Mouse (Mus musculus): Measurements from ENCODE around the gene Entpd1.

Gene Entpd1

DNA sequence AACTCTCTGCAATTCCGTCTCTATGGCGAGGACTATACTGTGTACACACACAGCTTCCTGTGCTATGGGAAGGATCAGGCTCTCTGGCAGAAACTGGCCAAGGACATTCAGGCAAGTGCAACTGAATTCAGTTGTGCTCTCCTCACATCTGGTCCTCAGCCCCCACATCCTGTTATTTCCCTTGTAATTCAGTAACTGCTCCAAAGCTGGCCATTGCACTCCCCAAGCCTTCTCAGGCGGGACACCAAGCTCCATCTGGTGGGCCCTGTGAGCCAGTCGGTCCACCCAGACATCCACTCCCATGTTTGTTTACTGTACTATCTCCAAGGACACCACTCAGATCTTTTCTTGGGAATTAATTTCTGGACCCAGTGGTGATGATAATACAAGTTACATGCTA, 114.0 kb downstream of the Entpd1 start:
- WGBS = 87% methylated on average over 4 of the region's 4 CpGs

DNA sequence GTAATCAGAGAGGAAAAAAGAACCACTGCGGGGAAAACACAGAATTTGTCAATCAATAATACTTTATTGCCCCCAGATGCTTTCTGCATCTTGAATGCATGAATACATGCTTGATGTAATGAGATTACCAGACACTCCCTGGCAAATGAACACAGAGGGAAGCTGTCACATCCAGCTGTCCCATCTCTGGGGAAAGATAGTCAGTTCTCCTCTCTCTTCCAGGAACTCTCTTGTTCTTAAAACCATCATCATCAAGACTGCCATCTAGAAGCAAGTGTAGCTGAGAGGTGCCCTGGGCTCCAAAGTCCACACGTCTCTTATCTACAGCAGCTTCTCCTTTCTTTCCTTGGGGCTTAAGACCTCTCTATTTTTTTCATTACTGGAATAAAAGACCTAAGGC, 114.4 kb downstream of the Entpd1 start:
- 81% methylated on average over 2 of the region's 2 CpGs for WGBS

DNA sequence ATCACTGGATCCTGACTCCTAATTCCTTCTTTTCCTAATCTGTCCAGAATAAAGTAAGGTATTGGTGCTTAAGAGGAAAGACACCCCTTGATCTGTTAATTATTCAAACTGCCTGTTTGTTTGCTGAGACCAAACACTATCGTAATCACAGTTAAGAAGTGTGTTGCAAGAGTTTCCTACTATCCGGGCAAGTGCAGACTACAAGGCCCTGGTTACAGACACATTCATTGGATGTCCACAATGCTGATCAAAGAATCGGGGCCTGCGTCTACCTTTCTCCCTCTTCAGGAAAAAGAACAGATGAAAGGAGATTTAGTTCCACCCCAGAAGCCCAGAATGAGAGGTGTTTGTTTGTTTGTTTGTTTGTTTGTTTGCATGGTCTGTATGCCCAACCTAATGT, 116.0 kb downstream of the Entpd1 start:
- WGBS = 96% methylated on average over 4 of the region's 4 CpGs

DNA sequence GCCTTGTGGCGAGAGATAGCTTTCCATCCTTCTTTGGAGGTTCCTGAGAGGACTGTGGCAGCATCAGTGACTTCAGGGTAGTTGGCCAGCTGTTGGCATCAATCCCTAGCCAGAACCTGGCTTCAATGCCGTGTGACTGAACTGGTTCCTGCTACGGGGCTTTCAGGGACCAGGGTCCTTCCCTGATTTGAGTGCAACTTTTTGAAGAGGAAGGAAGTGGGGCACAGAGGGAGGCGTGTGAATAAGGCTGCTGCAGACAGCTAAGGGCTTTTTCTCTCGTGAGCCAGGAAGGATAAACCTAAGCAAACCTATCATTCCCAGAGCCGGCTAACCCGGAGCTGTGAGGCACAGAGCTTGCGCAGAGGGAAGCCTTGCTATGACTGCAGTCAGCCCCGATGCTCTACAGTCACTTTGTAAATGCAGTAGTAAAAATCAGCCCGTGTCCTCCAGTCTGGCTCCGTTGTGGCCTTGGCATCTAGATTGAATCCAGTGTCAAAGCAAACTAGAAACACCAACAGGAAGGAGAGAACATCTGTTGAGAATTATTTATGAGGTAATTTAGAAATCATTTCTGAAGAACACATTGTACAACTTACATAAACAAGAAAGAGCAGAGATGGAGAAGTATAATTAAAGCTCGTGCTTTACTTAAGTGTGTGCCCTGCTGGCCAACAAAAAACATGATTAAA, 116.7 kb downstream of the Entpd1 start:
- WGBS = 64% methylated on average over 12 of the region's 12 CpGs

DNA sequence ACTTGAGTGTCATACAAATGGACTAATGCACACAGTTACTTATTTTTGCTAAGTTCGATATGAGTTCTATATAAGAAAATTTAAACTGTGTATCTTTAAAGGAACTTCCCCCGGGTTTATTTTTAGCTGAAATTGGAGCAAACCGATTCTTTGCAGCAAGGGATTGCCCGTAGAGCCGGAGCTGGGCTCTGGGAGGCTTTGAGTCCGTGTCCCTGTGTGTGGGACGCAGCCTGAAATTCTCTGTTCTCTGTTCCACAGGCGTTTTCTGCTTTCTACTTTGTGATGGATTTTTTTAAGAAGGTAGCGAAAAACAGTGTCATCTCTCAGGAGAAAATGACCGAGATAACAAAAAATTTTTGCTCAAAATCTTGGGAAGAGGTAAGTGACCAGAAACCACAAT, 121.2 kb downstream of the Entpd1 start:
- 38% methylated on average over 10 of the region's 10 CpGs for WGBS

DNA sequence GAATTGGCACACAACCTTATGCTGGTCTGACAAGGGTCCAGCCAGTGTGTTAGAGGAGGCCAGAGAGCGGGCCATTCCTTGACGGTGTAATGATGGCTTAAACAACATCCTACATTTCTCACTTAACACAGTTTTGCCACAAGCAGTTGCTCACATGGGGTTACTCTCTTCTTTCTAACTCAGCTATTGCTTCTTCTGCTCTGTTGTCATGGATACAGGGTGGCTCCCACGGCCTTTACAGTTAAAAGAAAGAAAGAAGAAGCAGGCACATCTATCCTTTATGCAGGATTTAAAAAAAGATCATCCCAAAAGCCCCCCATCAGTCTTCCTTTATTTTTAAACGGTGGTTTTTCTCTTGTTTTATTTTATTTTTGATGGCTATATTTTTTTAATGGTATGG, 121.7 kb downstream of the Entpd1 start:
- 40% methylated on average over 4 of the region's 4 CpGs for WGBS

DNA sequence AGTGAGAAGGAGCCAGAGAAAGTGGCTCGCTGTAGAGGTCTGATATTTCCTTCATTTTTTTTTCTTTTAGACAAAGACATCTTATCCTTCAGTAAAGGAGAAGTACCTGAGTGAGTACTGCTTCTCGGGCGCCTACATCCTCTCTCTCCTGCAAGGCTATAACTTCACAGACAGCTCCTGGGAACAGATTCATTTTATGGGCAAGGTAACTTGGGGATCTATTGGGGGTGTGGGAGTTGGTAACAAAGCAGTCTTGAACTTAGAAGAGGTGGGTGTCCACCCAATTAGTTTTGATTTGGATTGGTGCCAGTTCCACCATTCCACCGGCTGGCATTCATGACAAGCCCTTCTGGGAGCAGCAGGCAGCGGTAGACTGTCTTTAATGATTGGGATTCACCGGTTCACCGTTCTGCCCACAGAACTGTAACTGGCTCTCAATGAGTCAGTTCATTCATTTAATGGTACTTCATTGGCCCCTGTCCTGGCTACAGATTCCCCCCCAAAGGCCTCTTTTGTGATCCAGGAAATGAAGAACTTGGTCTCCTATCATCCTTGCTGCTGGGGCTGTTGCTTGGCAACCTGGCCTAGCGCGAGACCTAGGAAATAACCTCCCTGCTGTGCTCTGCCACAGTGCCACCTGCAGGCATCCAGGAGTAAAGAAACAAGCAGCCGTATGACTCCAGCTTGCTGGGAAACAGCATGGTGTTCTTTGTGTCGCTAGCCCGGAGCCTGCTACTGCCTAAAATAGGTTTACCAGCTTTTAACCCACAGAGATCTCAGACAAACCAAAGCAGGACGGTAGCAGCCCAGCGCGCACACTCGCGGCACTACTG, 124.7 kb downstream of the Entpd1 start:
- 17% methylated on average over 17 of the region's 17 CpGs for WGBS

DNA sequence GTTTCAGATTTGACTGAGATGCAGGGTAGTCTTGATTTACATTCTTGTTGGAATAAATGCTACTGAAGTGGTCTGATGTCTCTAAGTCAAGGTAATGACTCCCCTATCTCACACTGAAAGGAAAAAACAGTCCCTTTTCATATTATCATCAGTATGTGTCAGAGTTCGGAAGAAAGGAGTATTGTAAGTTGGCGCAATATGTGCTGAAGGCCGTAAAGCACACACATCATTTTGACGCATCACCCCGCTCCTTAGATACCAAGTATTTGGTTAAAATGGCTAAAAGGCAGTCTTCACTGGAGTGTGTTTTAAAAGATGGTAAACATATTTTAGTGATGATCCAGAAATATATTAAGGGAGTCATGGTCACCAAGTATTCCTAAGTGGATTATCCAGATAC, 125.4 kb downstream of the Entpd1 start:
- 74% methylated on average over 5 of the region's 5 CpGs for WGBS

DNA sequence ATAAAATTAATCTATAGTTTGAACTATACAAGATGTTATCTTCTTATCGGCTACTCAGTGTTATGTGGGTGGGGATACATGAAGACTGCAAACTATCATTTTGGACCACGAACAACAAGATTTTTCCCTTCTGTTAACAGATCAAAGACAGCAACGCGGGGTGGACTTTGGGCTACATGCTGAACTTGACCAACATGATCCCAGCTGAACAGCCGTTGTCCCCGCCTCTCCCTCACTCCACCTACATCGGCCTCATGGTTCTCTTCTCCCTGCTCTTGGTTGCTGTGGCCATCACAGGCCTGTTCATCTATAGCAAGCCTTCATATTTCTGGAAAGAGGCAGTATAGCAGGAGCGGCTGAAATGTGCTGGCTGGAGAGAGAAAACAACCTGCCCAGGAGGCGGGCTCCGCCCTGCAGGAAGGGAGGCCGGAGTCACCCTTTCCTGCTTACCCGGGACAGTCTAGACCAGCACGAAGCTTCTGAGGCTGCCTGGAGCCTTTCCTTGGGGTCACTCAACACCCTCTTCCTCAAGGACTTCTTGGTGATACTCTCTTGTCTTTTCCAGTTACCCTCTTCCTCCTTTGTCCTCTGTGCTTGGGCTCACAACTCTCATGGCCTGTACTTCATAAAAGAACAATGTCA, 126.6 kb downstream of the Entpd1 start:
- 73% methylated on average over 13 of the region's 13 CpGs for WGBS

DNA sequence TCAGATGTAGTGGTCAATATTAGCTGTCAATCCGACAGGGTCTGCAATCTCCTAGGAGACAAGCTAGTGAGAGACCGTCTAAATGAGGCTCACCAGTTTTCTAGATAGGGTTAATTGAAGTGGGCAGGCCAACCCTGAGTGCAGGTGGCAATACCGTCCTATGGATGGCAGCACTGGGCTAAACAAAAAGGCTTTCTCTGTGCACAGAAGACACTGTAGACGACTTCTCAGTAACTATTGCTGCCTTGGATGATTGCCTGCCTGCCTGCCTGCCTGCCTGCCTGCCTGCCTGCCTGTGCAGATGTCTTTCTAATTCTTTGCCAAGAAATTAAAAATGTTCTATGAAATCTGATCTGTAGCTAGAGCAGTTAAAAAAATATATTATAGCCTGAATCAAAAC, 134.4 kb downstream of the Entpd1 start:
- WGBS = 35% methylated on average over 4 of the region's 4 CpGs

DNA sequence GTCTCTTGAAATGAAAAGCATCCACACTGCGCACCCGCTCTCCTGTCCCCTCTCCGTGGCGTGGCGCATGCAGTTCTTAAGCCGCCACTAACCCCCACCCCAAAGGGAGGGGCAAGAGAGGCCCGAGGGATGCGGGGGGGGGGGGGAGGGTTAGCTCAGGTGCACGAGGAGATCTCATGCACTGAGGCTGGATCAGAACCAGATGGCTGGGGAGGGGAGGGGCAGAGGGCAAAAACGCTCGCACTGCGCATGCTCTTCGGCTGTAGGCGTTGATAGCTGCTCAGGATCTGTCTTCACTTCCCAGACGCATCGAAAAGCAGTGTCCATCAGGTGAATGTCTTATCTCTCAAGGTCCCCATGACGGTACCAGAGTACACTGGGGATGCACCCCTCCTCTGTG, 136.4 kb downstream of the Entpd1 start, which contains the start of gene Cc2d2b:
Cc2d2b (plus strand) TSS at position 195 of the 400 bp plus-strand sequence.
- WGBS = 76% methylated on average over 17 of the region's 17 CpGs

DNA sequence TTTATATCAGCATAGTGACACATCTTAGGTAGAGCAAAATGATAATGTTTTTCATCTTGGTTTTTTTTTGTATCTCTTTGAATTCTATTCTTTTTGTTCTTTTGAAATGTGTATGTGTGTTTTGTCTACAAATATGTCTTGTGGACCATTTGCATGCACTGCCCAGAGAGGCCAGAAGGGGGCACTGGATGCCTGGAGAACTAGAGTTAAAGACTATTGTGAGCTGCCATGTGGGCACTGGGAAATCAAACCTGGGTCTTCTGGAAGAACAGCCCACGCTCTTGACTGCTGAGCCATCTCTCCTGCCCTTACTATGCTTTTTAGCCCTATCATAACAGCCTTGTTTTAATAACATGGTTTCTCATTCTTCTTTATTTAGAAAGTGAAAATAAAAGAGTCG, 142.1 kb downstream of the Entpd1 start:
- 71% methylated on average over 2 of the region's 2 CpGs for WGBS

DNA sequence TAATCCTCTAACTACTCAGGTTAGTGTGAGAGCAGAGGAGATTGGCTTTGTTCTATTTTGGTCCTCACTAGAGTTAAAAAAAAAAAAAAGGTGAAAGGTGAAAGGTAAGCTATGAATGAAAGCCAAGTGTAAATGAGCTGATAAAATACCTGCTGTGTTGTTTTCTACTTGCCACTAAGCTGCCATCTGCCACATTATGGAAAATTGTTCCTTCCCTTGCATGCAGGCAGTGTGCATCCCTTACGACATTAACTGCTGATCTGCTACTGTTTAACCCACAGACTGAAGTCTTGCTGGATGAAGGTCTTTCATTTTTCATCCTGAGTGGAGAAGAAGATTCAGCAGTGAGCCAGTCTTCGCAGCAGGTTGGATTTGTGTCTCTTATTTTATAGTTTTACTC, 147.9 kb downstream of the Entpd1 start:
- 59% methylated on average over 2 of the region's 2 CpGs for WGBS

DNA sequence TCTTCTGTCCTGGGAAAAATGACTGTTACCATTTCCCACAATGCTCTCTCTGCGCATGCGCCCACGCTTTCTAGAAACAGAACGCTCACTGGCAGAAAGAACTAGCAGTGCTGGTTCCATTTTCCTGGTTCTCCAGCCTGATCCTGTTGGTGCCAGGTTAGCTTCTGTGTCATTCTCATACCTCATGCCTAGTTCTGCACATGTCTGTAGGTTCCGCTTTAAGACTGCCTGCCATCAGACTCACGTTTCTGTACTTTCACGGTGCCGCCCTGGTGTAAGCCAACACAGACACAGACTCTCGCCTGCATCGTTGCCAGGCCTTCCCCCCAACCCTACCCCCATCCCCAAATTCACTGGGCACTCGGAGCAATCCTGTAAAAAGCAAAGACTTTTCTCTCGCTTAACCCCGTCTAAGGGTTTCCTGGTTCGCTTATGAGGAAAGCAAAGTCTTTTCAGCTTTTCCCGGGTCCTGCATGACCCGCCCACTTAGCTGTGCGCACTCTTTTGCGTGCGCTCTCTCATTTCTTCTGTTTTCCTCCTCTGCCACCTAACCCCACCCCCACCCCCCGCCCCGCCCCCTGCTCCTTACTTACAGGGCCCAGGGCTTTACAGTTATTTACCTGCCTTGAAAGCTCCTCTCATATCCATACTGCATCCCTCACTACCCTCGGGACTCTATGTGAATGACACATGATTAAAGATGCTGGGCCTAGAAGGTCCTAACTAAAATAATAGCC, 150.0 kb downstream of the Entpd1 start:
- 24% methylated on average over 22 of the region's 22 CpGs for WGBS

DNA sequence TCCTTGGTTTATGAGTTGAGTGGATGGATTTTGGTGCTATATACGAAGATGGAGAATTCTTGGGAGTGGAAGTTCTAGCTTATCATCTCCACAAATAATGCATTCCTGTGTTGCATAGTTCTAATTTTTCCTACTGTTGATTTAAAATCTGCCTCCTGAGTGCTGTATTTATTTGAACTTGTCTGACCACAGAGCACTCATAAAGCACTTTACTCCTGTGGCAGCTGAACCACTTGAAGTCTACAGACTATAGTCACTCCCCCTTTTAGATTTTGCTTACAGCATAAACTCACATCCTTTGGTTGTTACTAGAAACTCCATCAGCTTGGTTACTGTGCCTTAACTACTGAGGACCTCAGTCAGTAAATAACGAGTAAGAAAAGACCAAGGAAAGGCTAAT, 155.0 kb downstream of the Entpd1 start:
- WGBS = 92% methylated on average over 2 of the region's 2 CpGs

DNA sequence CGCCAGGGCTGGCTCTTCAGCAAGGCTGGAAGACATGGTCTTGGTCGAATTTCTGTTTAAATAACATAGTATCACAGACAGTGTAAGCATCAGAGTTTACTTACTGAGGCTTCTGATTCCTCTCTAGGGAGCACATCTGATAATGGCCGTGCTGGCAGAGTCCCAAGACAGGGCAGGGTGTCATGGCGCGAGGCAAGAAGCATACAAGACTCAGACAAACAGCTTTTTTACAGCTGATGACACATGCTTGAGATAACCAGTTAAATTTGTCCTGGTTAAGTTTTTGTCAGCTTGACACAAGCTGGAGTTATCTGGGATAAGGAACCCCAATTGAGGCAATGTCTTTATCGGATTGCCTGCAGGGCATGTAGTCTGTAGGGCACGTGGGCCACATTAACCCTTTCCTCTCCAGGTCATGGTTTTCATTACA, 157.2 kb downstream of the Entpd1 start:
- 44% methylated on average over 7 of the region's 7 CpGs for WGBS

DNA sequence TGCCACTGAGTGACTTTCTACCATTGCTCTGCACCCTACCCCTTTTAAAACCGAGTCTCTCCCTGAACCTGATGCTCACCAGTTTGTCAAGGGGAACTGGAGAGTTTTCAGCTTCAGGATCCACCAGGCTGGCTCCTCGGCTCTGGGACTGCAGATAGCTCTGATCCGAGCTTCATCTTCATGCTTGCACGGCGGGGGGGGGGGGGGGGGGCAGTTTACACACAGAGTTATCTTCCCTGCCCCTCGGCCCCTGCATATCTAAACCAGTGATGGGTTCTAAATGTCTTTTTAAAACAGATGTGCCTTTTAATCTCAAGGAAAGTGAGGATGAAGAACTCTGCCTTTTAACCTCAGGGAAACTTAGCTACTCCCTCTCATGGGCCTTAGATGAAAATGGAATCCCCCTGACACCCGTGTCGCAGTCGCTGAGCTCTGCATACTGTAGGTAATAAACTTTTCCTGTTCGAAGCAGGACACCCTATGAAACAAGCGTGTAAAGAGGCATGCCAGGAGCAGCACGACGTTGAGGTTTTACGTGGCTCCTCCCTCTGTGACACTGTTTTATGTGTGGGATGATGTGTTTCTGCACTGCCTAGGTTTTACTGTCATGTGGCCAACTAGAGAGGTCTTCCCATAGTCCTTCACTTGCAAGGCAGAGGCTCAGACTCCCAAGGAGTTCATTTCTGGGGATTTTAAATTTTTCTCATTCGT, 176.0 kb downstream of the Entpd1 start:
- 75% methylated on average over 15 of the region's 15 CpGs for WGBS

DNA sequence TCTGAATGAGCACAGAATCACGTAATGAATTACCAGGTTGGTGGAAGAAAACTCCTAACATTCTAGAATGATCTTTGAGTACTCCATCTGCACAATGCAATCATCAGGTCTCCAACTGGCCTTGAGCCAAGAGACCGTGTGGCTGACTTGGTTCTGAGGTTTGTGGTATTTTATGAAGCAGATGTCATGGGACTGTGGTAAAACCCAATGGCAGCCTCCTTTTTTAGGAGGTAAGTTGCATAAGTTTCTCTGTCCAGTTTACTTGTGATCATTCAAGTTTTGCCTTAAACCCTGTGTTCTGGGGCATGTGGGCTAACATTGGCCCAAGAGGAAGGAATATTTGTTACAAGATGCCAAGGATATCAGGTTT, 176.5 kb downstream of the Entpd1 start:
- WGBS = 69% methylated on average over 2 of the region's 2 CpGs

All from cerebral cortex, adult 2 months (tissue).